Mouse (Mus musculus): ENCODE results near the gene Pts. TPM values are rescaled to one million over a fixed set of nuclear protein-coding genes. Genes with fewer than 3 reads are reported as not detected.

Gene Pts
- polyA plus RNA-seq, 1 experiment from 2014 or later: 133 TPM

DNA sequence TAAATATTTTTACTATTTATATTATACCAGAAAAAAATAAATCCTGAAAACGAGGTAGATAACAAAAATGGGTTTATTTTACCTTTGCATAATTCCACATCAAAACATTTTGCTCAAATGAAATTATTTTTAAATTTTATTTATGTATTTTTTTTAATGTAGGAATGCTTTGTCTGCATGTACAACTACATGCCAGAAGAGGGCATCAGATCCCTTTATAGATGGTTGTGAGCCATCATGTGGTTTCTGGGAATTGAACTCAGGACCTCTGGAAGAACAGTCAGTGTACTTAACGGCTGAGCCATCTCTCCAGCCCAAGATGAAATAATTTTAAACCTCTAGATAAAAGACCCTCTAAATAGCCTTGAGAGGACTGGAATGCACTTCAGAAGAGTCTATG is 7.0 kb downstream of the Pts start:
- Histone ChIP-seq H3K27ac (no peak overlapping the region), H3K9me3 (replicated peaks; ENCODE audit: low read length) (no peaks in the 10 kb centered on the region), H3K36me3 (ENCODE audit: insufficient read depth, low read length) (0 out of 2 replicates have a peak, but pooled peaks cover 4% of the 10 kb centered on the region), H3K4me2 (ENCODE audit: low read length) (no peak overlapping the region), H3K27me3 (ENCODE audit: insufficient read depth, low read length) (no peaks in the 10 kb centered on the region), H3K9ac (ENCODE audit: low read depth, low read length) (no peak overlapping the region), H3K4me3 (replicated peaks; ENCODE audit: low read depth, low read length) (no peak overlapping the region), H3K4me1 (replicated peaks; ENCODE audit: insufficient read depth, low read length) (no peaks in the 10 kb centered on the region)
- peak; percentile 39 for TF ChIP-seq CTCF (IDR thresholded peaks at IDR 0.05; ENCODE audit: low read depth)
- DNase-seq (ENCODE audit: low spot score) (no peak), ATAC-seq (replicated peaks; ENCODE audit: low FRiP score, low read depth) (no peak)
- WGBS: 59% methylated on average over 2 of the region's 2 CpGs

- no peak overlapping the region for H3K9ac ChIP-seq (ENCODE audit: low read depth, low read length)
- TF ChIP-seq CTCF (IDR thresholded peaks at IDR 0.05; ENCODE audit: low read depth): no peak
- 0 out of 2 replicates have a peak, but pooled peaks cover 4% of the 10 kb centered on the region for H3K36me3 ChIP-seq (ENCODE audit: insufficient read depth, low read length)
- no peaks in the 10 kb centered on the region for H3K9me3 ChIP-seq (replicated peaks; ENCODE audit: low read length)
- H3K4me1 ChIP-seq (replicated peaks; ENCODE audit: insufficient read depth, low read length): no peaks in the 10 kb centered on the region
- DNase-seq (ENCODE audit: low spot score) (no peak), ATAC-seq (replicated peaks; ENCODE audit: low FRiP score, low read depth) (no peak)
- H3K27ac ChIP-seq: no peak overlapping the region
- no peaks in the 10 kb centered on the region for H3K27me3 ChIP-seq (ENCODE audit: insufficient read depth, low read length)
- 85% methylated on average over 6 of the region's 6 CpGs for WGBS
- no peak overlapping the region for H3K4me2 ChIP-seq (ENCODE audit: low read length)
- H3K4me3 ChIP-seq (replicated peaks; ENCODE audit: low read depth, low read length): no peak overlapping the region
Measured at GRCm38 (mm10) chr9:50520748-50521147, 7.8 kb downstream of the Pts start.

DNA sequence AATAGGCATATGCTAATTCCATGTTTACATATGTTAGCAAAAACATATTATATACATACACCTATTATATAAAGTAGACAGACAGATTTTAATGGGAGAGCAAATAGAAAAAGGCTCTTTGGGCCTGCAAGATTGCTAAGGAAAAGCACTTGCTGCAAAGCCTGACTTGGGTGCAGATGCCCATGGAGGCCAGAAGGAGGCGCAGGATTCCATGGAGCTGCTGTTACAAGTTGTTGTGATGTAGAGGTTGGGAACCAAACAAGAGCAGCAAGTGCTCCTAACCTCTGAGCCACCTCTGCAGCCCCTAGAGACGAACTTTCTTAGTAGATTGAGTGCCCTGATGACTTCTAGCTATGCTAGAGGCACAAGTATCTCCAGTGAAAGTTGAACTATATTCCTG is 9.7 kb downstream of the Pts start:
- peak; percentile 47 for DNase-seq (ENCODE audit: low spot score)

DNA sequence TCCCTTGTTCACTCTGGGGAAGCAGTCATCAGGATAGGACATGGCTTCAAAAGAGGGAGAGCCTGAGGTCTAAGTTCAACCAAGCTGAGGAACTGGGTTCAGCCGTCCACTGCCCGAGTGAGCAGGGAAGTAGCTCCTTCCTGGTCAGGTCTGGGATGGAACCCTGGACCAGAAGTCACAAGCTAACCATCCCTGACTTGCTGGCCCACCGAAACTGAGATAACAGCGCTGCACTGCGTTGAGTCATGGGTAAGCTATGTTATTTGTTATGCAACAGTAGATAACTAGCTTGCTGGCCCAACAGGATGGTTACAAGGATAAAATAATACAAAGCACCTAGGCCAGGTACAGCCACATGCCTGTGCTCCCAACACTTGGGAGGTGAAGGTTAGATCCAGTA is 13.1 kb downstream of the Pts start:
- DNase-seq (ENCODE audit: low spot score) (no peak), ATAC-seq (replicated peaks; ENCODE audit: low FRiP score, low read depth) (no peak)
- Histone ChIP-seq H3K27ac (no peak overlapping the region), H3K36me3 (ENCODE audit: insufficient read depth, low read length) (no peaks in the 10 kb centered on the region), H3K4me3 (replicated peaks; ENCODE audit: low read depth, low read length) (no peak overlapping the region), H3K4me2 (ENCODE audit: low read length) (no peak overlapping the region), H3K4me1 (replicated peaks; ENCODE audit: insufficient read depth, low read length) (no peaks in the 10 kb centered on the region), H3K27me3 (ENCODE audit: insufficient read depth, low read length) (no peaks in the 10 kb centered on the region), H3K9ac (ENCODE audit: low read depth, low read length) (no peak overlapping the region), H3K9me3 (replicated peaks; ENCODE audit: low read length) (no peaks in the 10 kb centered on the region)
- 66% methylated on average over 5 of the region's 5 CpGs for WGBS
- no peak for TF ChIP-seq CTCF (IDR thresholded peaks at IDR 0.05; ENCODE audit: low read depth)

More for the DNA sequence above, 9.7 kb downstream of the Pts start:
- WGBS: 13% methylated on average over 2 of the region's 2 CpGs
- Histone ChIP-seq H3K4me1 (replicated peaks; ENCODE audit: insufficient read depth, low read length) (no peaks in the 10 kb centered on the region), H3K27ac (no peak overlapping the region), H3K9me3 (replicated peaks; ENCODE audit: low read length) (no peaks in the 10 kb centered on the region), H3K27me3 (ENCODE audit: insufficient read depth, low read length) (no peaks in the 10 kb centered on the region), H3K4me2 (ENCODE audit: low read length) (no peak overlapping the region), H3K9ac (ENCODE audit: low read depth, low read length) (no peak overlapping the region), H3K36me3 (ENCODE audit: insufficient read depth, low read length) (0 out of 2 replicates have a peak, but pooled peaks cover 4% of the 10 kb centered on the region), H3K4me3 (replicated peaks; ENCODE audit: low read depth, low read length) (no peak overlapping the region)
- ATAC-seq (replicated peaks; ENCODE audit: low FRiP score, low read depth): no peak
- peak; percentile 67 for TF ChIP-seq CTCF (IDR thresholded peaks at IDR 0.05; ENCODE audit: low read depth)

DNA sequence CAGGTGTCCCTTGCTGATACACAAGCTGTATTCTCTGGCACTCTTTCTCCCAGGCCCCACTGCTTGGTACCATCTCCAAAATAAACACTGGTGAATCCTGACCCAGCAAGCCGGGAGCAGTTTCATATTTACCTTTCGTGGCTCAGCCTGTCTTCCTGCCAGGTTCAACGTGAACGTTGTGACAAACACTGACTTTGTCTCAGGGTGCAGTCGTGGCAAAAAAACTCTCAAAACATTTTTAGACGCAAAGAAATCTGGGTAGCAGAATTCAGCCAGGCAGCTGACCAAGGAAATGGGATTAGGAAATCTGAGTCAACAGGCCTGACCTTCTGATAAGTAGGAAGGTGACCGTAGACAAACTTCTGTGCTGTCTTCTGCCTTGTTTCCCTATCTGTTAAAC is 21.0 kb downstream of the Pts start:
- WGBS: 49% methylated on average over 7 of the region's 7 CpGs
- Histone ChIP-seq H3K9me3 (replicated peaks; ENCODE audit: low read length) (no peaks in the 10 kb centered on the region), H3K9ac (ENCODE audit: low read depth, low read length) (no peak overlapping the region), H3K36me3 (ENCODE audit: insufficient read depth, low read length) (no peaks in the 10 kb centered on the region), H3K27me3 (ENCODE audit: insufficient read depth, low read length) (no peaks in the 10 kb centered on the region), H3K4me2 (ENCODE audit: low read length) (no peak overlapping the region), H3K4me3 (replicated peaks; ENCODE audit: low read depth, low read length) (no peak overlapping the region), H3K27ac (no peak overlapping the region), H3K4me1 (replicated peaks; ENCODE audit: insufficient read depth, low read length) (no peaks in the 10 kb centered on the region)
- ATAC-seq (replicated peaks; ENCODE audit: low FRiP score, low read depth) (no peak), DNase-seq (ENCODE audit: low spot score) (no peak)
- no peak for TF ChIP-seq CTCF (IDR thresholded peaks at IDR 0.05; ENCODE audit: low read depth)

DNA sequence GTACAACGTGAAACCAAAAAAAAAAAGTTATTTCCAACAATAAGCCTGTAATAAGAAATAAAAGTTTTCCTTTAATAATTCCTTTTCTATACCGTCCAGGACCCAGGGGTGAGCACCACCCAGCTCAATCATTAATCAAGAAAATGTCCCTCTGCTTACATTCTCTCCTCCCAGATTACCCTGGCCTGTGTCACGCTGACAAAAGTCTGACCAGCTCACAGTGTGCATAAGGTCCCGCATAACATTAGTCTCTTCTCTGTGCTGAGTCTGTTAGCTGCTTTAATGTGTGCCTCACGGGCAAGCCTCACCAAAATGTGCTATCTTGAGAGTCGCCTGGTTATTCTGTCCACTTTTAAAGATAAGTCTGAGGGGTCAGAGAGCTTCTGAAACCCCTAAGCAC is 23.1 kb downstream of the Pts start:
- no peak overlapping the region for H3K4me3 ChIP-seq (replicated peaks; ENCODE audit: low read depth, low read length)
- no peak for TF ChIP-seq CTCF (IDR thresholded peaks at IDR 0.05; ENCODE audit: low read depth)
- H3K27me3 ChIP-seq (ENCODE audit: insufficient read depth, low read length): no peaks in the 10 kb centered on the region
- peak overlapping the region; percentile 6; the same call in 1 of the 2 replicates for H3K4me2 ChIP-seq (ENCODE audit: low read length)
- peak overlapping the region; percentile 39; the same call in 1 of the 2 replicates for H3K27ac ChIP-seq
- DNase-seq (ENCODE audit: low spot score) (no peak), ATAC-seq (replicated peaks; ENCODE audit: low FRiP score, low read depth) (no peak)
- WGBS: 34% methylated on average over 6 of the region's 6 CpGs
- no peak overlapping the region for H3K9ac ChIP-seq (ENCODE audit: low read depth, low read length)
- H3K4me1 ChIP-seq (replicated peaks; ENCODE audit: insufficient read depth, low read length): no peaks in the 10 kb centered on the region
- no peaks in the 10 kb centered on the region for H3K9me3 ChIP-seq (replicated peaks; ENCODE audit: low read length)
- no peaks in the 10 kb centered on the region for H3K36me3 ChIP-seq (ENCODE audit: insufficient read depth, low read length)

- DNase-seq (ENCODE audit: low spot score) (no peak), ATAC-seq (replicated peaks; ENCODE audit: low FRiP score, low read depth) (no peak)
- no peak overlapping the region for H3K9ac ChIP-seq (ENCODE audit: low read depth, low read length)
- H3K36me3 ChIP-seq (ENCODE audit: insufficient read depth, low read length): no peaks in the 10 kb centered on the region
- TF ChIP-seq CTCF (IDR thresholded peaks at IDR 0.05; ENCODE audit: low read depth): no peak
- no peaks in the 10 kb centered on the region for H3K4me1 ChIP-seq (replicated peaks; ENCODE audit: insufficient read depth, low read length)
- H3K27ac ChIP-seq: no peak overlapping the region
- no peak overlapping the region for H3K4me3 ChIP-seq (replicated peaks; ENCODE audit: low read depth, low read length)
- H3K4me2 ChIP-seq (ENCODE audit: low read length): no peak overlapping the region
- H3K27me3 ChIP-seq (ENCODE audit: insufficient read depth, low read length): no peaks in the 10 kb centered on the region
- 90% methylated on average over 3 of the region's 3 CpGs for WGBS
- H3K9me3 ChIP-seq (replicated peaks; ENCODE audit: low read length): no peaks in the 10 kb centered on the region
Measured at GRCm38 (mm10) chr9:50502949-50503348, 25.6 kb downstream of the Pts start.

All from kidney, postnatal 0 days (tissue).